Mouse (Mus musculus) thymus, adult 2 months (tissue): ENCODE results near the gene Agxt.

Experiments used
- CTCF ChIP-seq: fragments of 200-500 bp; IDR thresholded peaks from 2 replicates; pipeline ENCODE4 v1.5.1; 2012; ENCODE audit warnings: mild to moderate bottlenecking, control low read depth, low read length, moderate library complexity, borderline replicate concordance; ENCODE audit not compliant: control insufficient read depth, poor library complexity, insufficient read depth; ENCODE audit errors: extremely low read depth
- POLR2A ChIP-seq: fragments of 200-500 bp; IDR thresholded peaks from 2 replicates; pipeline ENCODE4 v1.6.1; 2012; ENCODE audit warnings: mild to moderate bottlenecking, low read length, control low read depth, moderate library complexity; ENCODE audit not compliant: control insufficient read depth, poor library complexity, insufficient read depth; ENCODE audit errors: extremely low read depth

- TF ChIP-seq POLR2A, result no peak
- no peak for TF ChIP-seq CTCF
Observed at GRCm38 (mm10) chr1:93150907-93151661, 16.0 kb downstream of the Agxt start.
